Mouse (Mus musculus): ENCODE data around the gene Adamts18. TPM values are rescaled to one million over a fixed set of nuclear protein-coding genes. Genes with fewer than 3 reads are reported as not detected.

The Adamts18 gene
- polyA plus RNA-seq, 1 experiment from 2014 or later: 0.02 TPM

DNA sequence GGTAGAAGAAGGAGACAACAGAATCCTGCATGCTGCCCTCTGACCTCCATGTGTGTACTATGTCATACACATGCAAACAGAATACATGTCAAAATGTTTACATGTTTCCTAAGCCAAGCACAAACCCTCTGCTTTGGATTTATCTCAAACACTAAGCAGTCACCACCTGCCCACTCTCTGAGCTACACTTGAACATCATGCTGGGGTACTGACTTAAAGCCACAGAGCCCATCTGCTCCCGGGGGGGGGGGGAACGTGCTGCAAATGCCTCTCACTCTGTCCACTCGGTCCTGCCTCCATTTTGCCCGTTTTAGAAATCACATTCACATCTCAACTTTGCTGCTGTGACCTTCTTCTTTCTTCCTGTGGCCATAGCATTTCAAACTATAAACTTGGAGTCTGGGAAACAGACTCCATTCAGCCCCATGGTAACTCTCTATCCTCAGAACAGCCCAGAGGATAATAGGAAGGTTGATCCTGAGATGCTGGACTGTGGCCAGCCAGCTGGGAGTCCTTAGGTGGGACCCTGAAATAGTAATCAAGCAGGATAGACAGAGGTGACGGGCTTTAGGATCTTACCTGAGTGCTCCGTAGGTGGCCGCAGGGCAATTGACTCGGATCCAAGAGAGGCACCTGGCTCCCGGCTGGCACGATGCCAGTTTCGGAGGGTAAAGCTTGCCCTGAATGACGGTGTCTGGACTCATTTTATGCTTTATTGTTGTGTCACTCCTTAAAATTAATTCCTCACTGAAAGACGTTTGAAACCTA is 17.0 kb upstream of the Adamts18 start:
- Histone ChIP-seq H3K36me3 (replicated peaks) (no peaks in the 10 kb centered on the region), H3K27ac (replicated peaks) (no peak overlapping the region), H3K27me3 (no peaks in the 10 kb centered on the region), H3K4me1 (replicated peaks) (no peaks in the 10 kb centered on the region), H3K9me3 (replicated peaks) (no peaks in the 10 kb centered on the region), H3K4me3 (replicated peaks) (no peak overlapping the region), H3K9ac (no peak overlapping the region), H3K4me2 (no peak overlapping the region)
- WGBS (ENCODE audit: insufficient replicate concordance): 65% methylated on average over 13 of the region's 13 CpGs
- ATAC-seq (ENCODE audit: insufficient read depth): no peak

- Histone ChIP-seq H3K9me3 (replicated peaks) (no peaks in the 10 kb centered on the region), H3K4me1 (replicated peaks) (no peaks in the 10 kb centered on the region), H3K4me3 (replicated peaks) (no peak overlapping the region), H3K27ac (replicated peaks) (no peak overlapping the region), H3K4me2 (no peak overlapping the region), H3K9ac (no peak overlapping the region), H3K36me3 (replicated peaks) (no peaks in the 10 kb centered on the region), H3K27me3 (no peaks in the 10 kb centered on the region)
- no peak for ATAC-seq (ENCODE audit: insufficient read depth)
- 58% methylated on average over 12 of the region's 12 CpGs for WGBS (ENCODE audit: insufficient replicate concordance)
These were observed 11.5 kb upstream of the Adamts18 start for GRCm38 (mm10) chr8:113859890-113860683.

DNA sequence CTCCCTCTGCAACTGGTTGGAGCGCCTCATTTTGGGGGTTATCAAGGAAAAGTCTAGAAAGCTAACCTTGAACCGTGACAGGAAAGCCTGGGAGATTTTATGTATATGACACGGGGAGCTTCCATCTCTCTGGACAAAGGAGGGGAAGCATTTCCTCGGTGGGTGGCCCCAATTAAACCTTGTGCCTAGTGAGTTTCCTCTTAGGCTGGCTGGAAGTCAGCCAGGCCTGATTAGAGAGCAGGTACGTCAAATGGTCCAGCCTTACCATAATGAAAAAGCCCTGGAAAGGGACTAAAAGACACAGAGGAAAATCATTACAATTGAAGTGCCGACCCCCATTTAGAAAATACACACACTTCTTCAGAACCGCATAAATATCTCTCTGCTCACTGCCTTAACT is 10.3 kb upstream of the Adamts18 start:
- no peak overlapping the region for H3K27ac ChIP-seq (replicated peaks)
- no peaks in the 10 kb centered on the region for H3K9me3 ChIP-seq (replicated peaks)
- H3K4me2 ChIP-seq: no peak overlapping the region
- ATAC-seq (ENCODE audit: insufficient read depth): no peak
- no peaks in the 10 kb centered on the region for H3K27me3 ChIP-seq
- H3K36me3 ChIP-seq (replicated peaks): no peaks in the 10 kb centered on the region
- no peak overlapping the region for H3K4me3 ChIP-seq (replicated peaks)
- H3K9ac ChIP-seq: no peak overlapping the region
- no peaks in the 10 kb centered on the region for H3K4me1 ChIP-seq (replicated peaks)
- WGBS (ENCODE audit: insufficient replicate concordance): 46% methylated on average over 7 of the region's 7 CpGs

- H3K4me3 ChIP-seq (replicated peaks): no peak overlapping the region
- H3K4me2 ChIP-seq: no peak overlapping the region
- no peaks in the 10 kb centered on the region for H3K36me3 ChIP-seq (replicated peaks)
- no peak overlapping the region for H3K9ac ChIP-seq
- H3K4me1 ChIP-seq (replicated peaks): no peaks in the 10 kb centered on the region
- no peaks in the 10 kb centered on the region for H3K9me3 ChIP-seq (replicated peaks)
- peaks cover 7% of the 10 kb centered on the region; the same call in 1 of the 2 replicates for H3K27me3 ChIP-seq
- 60% methylated on average over 8 of the region's 8 CpGs for WGBS (ENCODE audit: insufficient replicate concordance)
- ATAC-seq (ENCODE audit: insufficient read depth): no peak
- no peak overlapping the region for H3K27ac ChIP-seq (replicated peaks)
These were observed 6.2 kb upstream of the Adamts18 start for GRCm38 (mm10) chr8:113854622-113855293.

GRCm38 (mm10) chr8:113853714-113854113 is 5.2 kb upstream of the Adamts18 start:
- Histone ChIP-seq H3K9me3 (replicated peaks) (no peaks in the 10 kb centered on the region), H3K4me1 (replicated peaks) (no peaks in the 10 kb centered on the region), H3K27me3 (peaks cover 17% of the 10 kb centered on the region), H3K4me2 (no peak overlapping the region), H3K9ac (no peak overlapping the region), H3K27ac (replicated peaks) (no peak overlapping the region), H3K4me3 (replicated peaks) (no peak overlapping the region), H3K36me3 (replicated peaks) (no peaks in the 10 kb centered on the region)
- ATAC-seq (ENCODE audit: insufficient read depth): no peak
- 71% methylated on average over 4 of the region's 4 CpGs for whole genome bisulfite sequencing (ENCODE audit: insufficient replicate concordance)

- ATAC-seq (ENCODE audit: insufficient read depth): no peak
- no peaks in the 10 kb centered on the region for H3K36me3 ChIP-seq (replicated peaks)
- no peaks in the 10 kb centered on the region for H3K9me3 ChIP-seq (replicated peaks)
- H3K27me3 ChIP-seq: peaks cover 38% of the 10 kb centered on the region
- no peak overlapping the region for H3K27ac ChIP-seq (replicated peaks)
- no peaks in the 10 kb centered on the region for H3K4me1 ChIP-seq (replicated peaks)
- whole genome bisulfite sequencing (ENCODE audit: insufficient replicate concordance): 25% methylated on average over 4 of the region's 4 CpGs
- H3K4me2 ChIP-seq: no peak overlapping the region
- no peak overlapping the region for H3K9ac ChIP-seq
- H3K4me3 ChIP-seq (replicated peaks): no peak overlapping the region
These were observed 3.1 kb upstream of the Adamts18 start for GRCm38 (mm10) chr8:113851655-113852054.

GRCm38 (mm10) chr8:113848081-113848652 is 371 bp downstream of the Adamts18 start:
- Histone ChIP-seq H3K9ac (no peak overlapping the region), H3K9me3 (replicated peaks) (no peaks in the 10 kb centered on the region), H3K27ac (replicated peaks) (no peak overlapping the region), H3K4me2 (peak overlapping the region; percentile 15), H3K4me1 (replicated peaks) (no peaks in the 10 kb centered on the region), H3K27me3 (peaks cover 38% of the 10 kb centered on the region), H3K4me3 (replicated peaks) (no peak overlapping the region), H3K36me3 (replicated peaks) (no peaks in the 10 kb centered on the region)
- 1% methylated on average over 47 of the region's 50 CpGs for WGBS (ENCODE audit: insufficient replicate concordance)
- ATAC-seq (ENCODE audit: insufficient read depth): no peak

GRCm38 (mm10) chr8:113847606-113848080 is 895 bp downstream of the Adamts18 start:
- Histone ChIP-seq H3K9me3 (replicated peaks) (no peaks in the 10 kb centered on the region), H3K36me3 (replicated peaks) (no peaks in the 10 kb centered on the region), H3K4me1 (replicated peaks) (no peaks in the 10 kb centered on the region), H3K4me2 (no peak overlapping the region), H3K27ac (replicated peaks) (no peak overlapping the region), H3K9ac (no peak overlapping the region), H3K4me3 (replicated peaks) (no peak overlapping the region), H3K27me3 (peaks cover 38% of the 10 kb centered on the region)
- no peak for ATAC-seq (ENCODE audit: insufficient read depth)
- WGBS (ENCODE audit: insufficient replicate concordance): 8% methylated on average over 12 of the region's 12 CpGs

- Histone ChIP-seq H3K4me1 (replicated peaks) (no peaks in the 10 kb centered on the region), H3K4me2 (no peak overlapping the region), H3K4me3 (replicated peaks) (no peak overlapping the region), H3K9ac (no peak overlapping the region), H3K36me3 (replicated peaks) (no peaks in the 10 kb centered on the region), H3K27ac (replicated peaks) (no peak overlapping the region), H3K27me3 (peaks cover 38% of the 10 kb centered on the region), H3K9me3 (replicated peaks) (no peaks in the 10 kb centered on the region)
- 55% methylated on average over 5 of the region's 5 CpGs for WGBS (ENCODE audit: insufficient replicate concordance)
- ATAC-seq (ENCODE audit: insufficient read depth): no peak
These were observed 1.9 kb downstream of the Adamts18 start for GRCm38 (mm10) chr8:113846669-113847068.

GRCm38 (mm10) chr8:113844801-113845301 is 3.7 kb downstream of the Adamts18 start:
- H3K4me1 ChIP-seq (replicated peaks): no peaks in the 10 kb centered on the region
- no peak overlapping the region for H3K9ac ChIP-seq
- ATAC-seq (ENCODE audit: insufficient read depth): no peak
- WGBS (ENCODE audit: insufficient replicate concordance): 61% methylated on average over 20 of the region's 20 CpGs
- no peaks in the 10 kb centered on the region for H3K9me3 ChIP-seq (replicated peaks)
- no peak overlapping the region for H3K27ac ChIP-seq (replicated peaks)
- H3K27me3 ChIP-seq: peaks cover 33% of the 10 kb centered on the region
- H3K4me3 ChIP-seq (replicated peaks): no peak overlapping the region
- H3K36me3 ChIP-seq (replicated peaks): no peaks in the 10 kb centered on the region
- H3K4me2 ChIP-seq: no peak overlapping the region
